Mouse (Mus musculus) cerebellum, adult 9-11 months (tissue): Measurements from ENCODE around the gene Acvr2b.

Source experiments
- DNase-seq: peaks from one replicate; pipeline ENCODE4 v3.0.0; 2022

Gene Acvr2b

DNA sequence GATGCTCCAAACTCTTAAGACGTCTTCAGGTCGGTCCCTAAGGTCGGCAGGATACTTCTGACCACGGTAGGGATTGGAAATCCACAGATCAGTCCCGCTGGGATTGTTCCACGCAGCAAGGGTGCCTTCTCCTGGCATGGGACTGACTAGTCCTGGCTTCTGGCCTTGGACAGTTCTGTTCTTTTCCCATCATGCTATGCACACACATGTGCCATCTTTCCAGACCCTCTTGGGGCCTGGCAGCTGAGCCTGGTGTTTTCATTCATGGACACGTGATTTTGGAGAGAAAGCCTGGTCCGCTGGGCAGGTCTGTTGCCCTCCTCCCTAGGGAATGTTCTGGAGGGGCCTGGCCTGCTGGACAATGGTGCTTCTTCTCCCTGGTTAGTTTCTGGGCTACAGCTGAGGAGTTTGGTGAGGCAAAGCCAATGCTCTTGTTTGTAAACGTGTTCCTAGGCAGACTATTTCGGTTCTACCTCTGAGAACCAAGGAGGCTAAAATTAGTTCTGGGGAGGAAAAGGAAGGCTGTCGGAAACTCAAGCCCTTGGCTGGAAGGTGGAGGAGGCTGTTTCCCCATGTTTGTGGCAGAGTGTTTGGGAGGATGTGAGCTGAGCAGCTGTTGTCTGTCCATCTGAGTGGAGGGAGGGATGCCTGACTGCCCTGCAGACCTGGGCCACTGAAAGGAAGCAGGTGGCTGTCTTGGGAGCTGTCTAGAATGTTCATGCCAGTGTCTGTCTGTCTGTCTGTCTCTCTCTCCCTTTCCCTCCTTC, 7.2 kb downstream of the Acvr2b start:
- DNase-seq = no peak

DNA sequence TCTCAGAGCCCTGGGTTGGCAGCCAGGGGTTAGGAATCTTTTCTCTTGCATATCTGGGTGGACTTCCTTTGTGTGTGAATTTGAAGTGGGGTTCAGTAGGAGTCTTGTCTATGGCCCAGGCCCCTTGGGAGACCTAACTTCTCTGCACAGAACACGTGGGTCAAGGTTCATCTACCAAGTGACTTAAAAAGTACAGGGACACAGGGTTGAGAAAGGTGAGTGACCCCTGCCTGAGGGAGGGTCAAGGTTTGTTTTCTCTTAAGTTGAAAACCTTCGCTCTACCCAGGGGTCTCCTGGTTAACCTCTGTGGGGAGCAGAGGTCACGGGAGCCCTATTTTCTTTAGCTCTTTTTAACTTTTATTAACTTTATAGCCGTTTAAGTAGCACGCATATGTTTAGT, 7.9 kb downstream of the Acvr2b start:
- no peak for DNase-seq

DNA sequence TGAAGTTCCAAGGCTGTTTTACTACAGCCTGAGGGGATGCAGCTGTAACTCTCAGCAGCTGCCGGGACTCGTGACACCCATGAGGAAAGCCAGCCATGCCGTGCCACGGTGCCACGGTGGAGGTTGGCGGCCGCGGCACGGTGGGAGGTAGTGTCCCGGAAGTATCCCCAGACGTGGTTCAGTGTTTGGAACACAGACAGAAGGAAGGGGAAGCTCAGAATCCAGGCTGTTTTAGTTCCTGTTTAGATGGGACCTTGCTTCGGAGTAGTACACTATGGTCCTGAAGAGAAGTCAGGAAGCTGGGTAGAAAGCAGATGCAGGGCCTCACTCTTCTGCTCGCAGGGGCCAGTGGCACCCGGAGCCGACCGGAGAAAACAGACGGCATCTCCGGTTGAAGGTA, 16.1 kb downstream of the Acvr2b start:
- no peak for DNase-seq

DNA sequence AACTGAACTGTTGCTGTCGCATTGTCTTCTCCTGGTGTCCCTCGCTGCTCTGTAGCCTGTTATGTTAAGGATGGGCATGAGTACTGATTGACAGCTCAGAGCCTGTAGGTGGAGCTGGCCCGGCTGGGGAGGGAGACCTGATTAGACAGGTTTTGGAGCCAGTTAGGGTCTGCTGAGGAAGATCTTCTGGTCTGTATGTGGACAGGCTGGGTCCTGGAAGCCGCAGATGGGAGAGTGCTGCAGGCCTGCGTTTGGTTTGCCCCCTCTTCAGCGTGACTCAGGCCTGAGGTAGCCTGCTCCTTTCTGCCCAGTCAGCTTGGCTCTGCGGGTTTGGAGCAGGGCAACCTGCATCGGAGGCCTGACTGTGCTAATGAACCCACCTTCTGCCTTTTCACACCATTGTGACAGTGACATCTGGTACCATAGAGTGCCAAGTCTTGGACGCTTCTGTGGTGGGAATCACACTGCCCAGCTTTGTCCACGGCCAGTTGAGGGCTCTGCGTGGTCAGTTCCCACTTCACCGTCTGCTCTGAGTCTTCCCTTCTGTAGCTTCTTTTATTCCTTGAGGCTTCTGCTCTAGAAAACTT, 18.0 kb downstream of the Acvr2b start:
- peak; percentile 78 for DNase-seq

DNA sequence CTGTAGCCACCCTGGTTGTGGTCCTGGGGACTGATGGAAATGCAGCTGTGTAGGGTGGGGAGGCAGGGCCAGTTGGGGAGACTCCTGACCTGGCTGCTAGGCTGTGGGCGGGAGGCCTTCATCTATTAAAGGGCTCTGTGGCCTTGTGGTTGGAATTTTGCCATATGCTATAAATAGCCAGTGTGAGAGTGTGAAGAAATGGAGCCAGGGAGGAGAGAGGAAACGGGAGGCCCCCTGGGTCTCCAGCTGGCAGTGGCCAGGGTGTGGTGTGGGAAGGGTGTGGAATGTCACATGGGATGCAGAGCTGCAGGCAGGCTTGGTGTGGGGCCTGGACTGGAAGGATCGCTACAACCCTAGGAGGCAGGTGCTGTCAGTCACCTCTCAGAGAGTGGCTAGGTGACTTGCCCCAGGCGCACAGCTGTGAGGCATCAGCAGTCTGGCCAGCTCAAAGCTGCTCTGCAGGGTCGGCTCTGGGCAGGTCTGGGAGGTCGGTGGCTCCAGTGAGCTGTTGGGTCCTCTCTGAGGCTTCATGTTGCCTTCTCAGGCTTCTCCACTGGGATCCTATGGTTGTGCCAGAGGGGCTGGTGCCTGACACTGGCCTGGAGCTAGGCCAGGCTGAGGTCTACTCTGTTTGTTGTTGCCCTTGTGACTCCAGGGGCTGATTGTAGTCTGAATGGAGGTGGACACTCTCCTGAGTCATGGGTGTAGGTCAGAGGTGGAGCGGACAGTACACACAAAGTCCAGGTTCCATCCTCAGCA, 23.5 kb downstream of the Acvr2b start:
- peak; percentile 54 for DNase-seq

DNA sequence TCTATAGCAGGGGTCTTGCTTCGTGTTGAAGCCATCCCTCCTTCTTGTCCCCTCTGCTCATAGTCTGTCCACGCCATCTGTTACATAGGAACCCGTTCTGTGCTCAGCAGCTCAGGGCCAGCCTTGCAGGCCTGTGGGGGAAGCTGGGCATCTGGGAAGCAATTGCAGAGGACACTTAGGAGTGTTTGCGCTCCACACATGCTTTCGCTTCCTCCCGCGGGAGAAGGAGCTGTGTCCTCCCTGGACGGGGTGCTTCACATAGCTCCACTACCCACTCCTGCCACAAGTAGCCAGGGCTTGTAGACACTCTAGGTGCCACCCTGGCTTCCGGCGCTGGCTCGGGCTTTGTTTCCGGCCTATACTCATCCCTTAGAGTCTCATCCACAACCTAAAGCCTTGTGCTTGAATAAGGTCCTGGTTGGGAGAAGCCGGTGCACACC, 24.1 kb downstream of the Acvr2b start:
- DNase-seq = no peak

DNA sequence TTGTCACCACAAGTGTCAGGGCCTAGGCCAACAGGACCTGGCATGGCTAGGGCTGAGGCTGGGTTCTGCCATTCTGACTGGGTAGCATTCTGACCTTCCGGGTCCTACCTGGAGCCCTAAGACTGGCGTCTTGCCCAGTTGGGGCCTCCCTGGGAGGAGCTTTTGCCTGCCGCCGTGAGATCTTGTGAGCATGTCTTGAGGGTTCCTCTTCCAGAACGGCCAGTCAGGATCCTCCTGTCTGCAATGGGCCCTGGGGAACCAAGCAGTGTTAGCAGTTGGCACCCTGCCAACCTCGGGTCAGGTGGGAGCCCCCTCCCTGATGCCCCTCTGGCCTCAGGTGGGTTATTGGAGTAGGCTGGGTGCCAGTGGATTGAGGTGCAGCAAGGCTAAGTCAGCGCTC, 24.6 kb downstream of the Acvr2b start:
- no peak for DNase-seq

DNA sequence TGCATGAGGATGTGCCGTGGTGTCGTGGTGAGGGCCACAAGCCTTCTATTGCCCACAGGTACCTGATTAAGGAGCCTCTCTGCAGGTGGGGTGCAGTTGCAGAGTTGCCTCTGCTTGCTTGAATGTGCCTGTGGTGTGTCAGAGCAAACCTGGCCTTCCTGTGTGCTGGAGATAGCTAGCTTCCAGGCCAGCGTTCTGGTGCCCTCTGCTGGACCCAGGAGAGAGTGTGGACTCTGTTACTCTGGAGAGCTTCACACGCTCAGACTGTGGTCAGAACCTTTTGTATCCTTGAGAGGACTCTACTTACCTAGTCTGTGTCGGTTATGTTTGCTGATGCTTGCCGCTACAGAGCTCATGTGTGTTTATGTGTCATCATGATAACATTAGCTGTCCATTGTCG, 28.4 kb downstream of the Acvr2b start:
- DNase-seq = peak; percentile 80

DNA sequence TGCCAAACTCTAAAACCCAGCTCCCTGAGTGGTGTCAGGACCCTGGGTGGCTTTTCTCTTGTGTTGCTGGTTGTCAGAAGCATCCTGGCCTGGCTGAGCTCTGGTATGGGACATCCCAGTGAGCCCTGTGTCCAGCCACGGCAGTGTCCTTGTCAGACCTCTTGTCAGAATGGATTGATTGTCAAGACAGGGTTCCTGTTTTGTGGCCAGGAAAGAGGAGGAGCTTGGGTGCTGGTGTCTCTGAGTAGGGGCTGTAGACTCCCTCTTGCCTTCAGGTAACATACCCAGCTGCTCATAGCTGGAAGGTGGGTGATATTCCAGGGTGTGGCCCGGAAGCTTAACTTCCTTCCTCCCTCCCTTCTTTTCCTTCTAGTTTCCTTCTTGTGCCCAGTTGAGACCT, 33.9 kb downstream of the Acvr2b start:
- no peak for DNase-seq

DNA sequence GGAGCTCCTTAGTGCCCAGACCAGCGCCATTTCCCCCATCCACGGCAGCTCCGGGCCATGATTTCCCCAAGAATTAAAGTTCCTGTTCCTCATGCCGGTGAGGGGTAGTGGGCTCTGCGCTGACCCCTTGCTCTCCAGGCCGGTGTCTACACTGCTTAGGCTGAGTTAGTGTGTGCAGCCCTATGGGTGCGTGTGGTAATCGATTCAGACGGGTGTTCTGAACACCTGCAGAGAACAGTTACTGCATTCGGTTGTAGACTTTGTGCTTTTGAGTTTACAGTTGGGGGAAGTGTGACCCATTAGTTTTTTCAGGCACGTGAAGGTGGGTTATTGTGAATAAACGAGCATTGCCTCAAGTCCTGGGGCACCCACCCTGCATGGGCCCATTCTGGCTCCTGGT, 36.1 kb downstream of the Acvr2b start:
- DNase-seq = no peak

DNA sequence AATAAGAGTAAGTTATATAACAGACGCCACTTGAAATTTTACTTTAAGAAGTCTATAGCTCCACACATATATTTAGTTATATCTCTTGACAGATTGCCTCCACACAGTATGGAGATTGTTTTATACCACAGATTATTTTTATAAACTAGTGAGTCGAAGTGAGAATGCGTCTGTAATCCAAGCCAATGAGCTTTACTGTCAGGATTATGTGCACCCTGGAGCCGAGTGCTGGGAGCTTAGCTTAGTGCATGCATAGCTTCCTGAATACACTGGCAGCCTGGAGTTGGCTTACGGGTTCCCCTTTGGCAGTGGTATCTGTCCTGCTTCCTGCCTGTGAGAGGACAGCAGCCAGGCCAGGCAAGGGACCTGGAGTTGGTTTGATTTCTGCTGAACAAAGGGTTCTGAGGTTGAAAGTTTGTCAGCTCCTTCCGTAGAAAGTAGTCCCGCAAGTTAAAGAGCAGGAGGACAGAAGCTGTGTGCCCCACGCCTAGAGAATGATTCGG, 36.6 kb downstream of the Acvr2b start:
- no peak for DNase-seq

DNA sequence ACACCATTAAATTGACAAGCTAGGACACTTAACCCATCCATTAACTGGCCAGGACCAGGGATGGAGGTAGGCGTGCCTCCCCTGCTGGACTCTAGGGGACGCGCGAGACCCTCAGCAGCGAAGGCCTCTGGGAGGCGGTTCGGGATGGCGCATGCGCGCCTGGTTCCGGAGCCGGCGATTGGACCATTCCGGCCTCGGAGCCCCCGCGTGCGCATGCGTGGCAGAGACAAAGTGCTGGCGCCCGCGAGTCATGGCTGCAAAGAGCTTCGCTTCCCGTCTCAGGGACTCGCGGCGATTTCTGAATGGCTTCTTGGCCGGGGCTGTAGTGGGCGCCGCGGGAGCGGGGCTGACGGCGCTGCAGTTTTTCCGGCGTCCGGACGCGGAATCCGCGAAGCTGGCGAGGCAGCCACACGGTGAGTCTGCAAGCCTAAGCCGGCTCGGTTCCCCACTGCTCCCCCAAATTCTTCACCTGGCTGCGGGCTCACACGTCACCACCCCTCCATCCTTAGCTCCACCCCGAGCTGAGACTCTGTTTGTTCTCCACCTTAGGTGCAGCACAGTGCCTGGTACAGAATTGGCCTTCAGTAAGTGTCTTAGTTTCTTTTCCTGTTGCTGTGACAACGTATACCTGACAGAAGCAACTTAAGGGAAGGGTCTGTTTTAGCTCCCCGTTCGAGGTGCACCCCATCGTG, 43.0 kb downstream of the Acvr2b start, which contains the start of gene Exog:
Exog (plus strand) TSS at position 206 of the 692 bp plus-strand sequence.
- DNase-seq = peak; percentile 98

DNA sequence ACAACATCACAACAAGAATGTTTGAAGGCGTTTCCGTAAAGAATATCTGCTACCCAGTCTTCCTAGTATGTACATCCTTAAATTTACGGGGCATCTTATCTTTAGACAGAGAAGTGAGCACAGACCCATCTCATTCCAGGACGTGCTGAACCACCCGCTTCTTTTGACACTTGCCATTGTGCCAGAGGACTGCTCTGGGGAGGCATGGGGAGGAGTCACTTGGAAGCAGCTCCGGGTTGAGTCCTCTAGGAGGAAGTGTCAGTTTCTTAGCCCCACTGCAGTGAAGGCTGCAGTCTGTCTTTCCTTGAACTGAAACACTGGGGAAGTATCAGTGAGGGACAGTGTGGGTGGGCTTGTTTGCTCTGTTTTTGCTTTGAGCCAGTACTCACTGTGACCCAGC, 43.8 kb downstream of the Acvr2b start:
- no peak for DNase-seq

DNA sequence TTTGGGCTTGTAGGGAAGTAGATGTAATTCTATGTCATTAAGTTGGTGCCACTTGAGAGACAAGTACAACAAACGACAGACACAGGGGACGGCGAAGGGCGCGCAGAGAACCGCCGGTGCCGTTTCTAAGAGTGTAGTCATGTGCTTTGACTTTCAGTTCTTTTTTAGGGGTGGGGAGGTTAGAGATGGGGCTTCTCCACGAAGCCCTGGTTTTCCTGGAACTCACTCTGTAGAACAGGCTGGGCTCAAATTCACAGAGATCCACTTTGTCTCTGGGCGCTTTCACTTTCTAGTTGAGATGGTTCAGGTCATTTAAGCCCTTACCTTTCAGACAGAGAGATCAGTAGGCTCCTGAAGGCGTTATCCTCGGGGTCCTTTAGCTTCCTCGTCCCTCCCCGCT, 54.0 kb downstream of the Acvr2b start:
- no peak for DNase-seq

DNA sequence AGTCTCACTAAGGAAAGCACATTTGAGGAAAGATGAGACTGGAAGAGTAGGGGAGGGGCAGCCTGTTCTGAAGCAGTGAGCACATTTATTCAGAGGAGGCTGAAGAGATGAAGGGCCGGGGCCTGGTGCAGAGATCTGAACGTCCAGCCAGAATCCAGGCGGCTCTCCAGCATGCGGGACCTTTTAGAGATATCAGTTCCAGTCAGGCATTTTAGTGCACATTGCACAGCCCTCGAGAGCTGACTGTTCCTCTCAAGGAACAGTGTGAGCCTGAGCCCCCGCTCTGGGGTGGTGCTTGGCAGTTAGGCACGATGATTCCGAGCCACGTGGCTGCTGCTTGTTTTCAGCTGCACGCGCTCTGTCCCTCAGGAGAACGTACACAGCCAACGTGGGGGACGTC, 55.2 kb downstream of the Acvr2b start:
- DNase-seq = no peak

DNA sequence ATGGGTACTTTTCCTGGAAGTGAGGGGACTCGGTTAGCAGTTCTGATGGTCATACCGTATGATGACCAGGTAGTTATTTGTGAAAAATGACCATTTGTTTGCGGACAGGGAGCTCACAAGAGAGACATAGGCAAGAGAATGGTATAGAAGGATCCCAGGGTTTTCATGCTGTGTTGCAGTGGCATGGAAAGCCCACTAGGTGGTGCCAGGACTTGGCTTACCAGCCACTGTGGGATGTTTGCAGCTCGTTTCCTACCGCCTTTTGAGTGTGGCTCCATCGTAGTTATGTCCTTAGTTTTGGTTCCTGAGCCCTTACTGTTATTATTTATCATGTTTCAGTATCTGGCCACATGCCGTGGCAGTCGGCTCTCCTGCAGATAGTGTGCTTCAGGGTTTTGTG, 58.5 kb downstream of the Acvr2b start:
- DNase-seq = peak; percentile 43

DNA sequence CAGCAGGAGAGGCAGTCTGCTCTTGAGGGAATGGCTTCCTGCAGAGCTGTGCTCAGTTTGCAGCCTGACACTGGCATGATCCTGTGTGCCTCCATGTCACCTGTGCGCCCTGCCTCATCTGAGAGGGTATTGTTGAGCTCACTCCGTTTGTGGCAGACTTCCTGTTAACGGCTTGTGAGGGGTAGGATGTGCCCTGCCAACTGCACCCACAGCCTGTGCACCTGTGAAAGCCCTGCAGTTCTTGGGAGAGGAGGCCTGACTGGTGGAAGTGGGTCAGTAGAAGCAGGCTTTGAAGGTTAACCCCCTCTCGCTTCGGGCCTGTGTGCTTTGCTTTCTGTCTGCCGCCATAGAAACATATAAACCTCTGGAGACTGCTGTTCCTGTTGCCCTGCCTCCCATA, 63.1 kb downstream of the Acvr2b start:
- no peak for DNase-seq

DNA sequence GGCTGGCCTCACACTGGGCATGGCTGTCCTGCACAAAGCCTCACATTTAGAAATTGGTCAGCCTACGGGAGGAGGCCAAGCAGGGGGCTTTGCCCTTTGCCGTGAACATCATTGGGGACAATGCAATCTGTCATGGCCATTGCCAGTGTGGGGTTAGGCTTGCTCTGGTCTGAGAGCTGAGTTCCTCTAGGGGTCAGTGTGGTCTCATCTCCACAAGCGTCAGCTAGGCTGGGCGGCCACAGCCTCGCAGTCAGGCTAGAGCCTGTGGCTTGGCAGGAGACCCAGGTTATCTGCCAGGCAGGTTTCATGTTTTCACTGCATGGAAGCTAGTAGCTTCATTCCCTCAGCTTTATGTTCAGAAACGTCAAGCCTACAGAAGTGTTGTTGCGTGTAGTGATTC, 63.7 kb downstream of the Acvr2b start:
- no peak for DNase-seq

DNA sequence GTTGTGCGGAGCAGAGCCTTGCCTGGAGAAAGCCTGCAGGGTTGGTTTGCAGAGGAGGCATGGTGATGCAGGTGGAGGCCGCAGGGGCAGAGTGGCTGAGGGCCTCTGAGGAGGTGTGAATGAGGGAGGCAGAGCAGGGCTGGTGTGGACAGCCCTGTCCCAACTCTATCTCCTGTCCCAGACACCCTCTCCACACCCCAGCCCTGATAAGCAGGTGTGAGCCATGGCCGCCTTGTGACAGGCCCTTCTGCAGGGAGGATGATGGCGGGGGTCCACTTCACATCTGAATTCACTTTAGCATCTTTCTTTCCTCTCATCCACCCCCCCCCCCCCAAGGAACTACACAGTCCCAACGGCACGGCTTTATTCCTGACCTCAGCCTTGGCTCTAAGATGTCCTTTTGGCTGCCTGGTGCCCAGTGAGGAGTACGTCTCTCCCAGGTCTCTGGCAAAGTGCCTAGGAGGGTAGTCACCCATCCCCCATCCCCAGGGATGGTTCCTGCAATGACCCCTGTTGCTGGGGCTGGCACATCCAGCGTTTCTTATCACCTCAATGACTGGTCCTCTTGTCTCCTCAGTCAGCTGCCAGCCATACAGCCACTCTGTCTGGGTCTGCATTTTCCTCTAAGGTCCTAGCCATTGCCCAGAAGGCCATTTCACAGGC, 67.9 kb downstream of the Acvr2b start:
- DNase-seq = no peak

DNA sequence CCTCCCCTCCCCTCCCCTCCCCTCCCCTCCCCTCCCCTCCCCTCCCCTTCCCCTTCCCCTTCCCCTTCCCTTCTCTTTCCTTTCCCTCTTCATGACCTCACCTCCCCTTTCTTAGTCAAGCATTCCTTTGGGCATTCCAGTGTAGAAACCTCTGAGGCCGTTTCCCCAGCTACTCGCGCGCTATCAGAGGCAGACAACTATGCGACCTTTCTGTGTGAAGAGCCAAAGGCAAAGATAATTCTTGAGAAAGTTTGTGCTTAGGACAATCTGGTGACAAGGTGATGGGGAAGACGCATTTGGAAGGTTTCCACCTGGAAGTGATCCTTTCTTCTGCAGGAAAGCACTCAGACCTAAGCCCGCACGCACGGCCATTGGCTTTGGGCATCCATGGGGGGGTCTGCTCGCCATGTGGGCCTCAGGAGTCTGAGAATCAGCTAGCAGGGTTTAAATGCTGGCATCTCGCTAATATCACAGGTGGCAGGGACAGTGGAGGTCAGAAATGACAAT, 70.5 kb downstream of the Acvr2b start:
- no peak for DNase-seq

DNA sequence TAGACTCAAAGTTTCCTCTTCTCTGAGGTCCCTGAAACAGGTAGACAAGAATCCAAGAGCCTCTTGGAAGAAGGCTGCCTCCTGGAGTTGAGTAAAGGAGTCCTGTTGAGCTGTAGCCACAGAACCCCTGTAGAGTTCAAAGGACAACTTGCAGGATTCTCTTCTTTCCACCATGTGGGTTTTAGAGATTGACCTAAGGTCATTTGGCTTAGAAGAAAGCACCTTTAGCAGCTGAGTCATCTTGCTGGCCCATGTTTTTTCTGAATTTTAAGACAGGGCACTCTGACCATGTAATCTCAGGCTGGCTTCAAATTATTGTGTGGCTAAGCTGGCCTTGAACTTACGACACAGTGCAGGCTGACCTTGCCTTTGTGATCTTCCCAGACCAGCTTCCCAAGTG, 71.1 kb downstream of the Acvr2b start:
- no peak for DNase-seq

DNA sequence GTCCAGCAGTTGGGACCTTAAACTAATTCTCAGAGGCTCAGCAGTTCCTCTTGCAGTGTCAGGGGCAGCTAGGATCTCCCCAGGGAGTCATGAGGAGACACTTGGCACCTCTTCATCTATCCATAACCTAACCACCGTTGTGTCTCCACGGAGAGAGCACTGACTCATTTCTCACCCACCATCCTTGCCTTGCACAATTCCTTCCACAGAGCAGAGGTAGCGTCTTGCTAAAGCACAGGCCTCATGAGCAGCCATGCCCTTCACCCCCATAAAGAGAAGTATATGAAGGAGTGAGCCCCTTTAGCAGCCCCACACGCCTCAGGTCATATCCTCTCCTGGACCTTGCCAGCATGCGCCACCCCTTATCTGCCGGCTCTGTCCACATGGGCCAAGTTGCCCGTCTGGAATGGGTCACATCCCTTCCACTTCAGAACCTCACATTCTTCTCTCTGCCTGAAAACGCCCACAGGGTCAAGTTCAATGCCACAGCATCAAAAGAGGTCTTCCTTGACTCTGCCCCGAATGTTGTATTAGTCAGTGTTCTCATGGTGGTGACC, 71.8 kb downstream of the Acvr2b start:
- DNase-seq = no peak
